Mouse (Mus musculus): ENCODE results near the gene Cbx4.

DNA sequence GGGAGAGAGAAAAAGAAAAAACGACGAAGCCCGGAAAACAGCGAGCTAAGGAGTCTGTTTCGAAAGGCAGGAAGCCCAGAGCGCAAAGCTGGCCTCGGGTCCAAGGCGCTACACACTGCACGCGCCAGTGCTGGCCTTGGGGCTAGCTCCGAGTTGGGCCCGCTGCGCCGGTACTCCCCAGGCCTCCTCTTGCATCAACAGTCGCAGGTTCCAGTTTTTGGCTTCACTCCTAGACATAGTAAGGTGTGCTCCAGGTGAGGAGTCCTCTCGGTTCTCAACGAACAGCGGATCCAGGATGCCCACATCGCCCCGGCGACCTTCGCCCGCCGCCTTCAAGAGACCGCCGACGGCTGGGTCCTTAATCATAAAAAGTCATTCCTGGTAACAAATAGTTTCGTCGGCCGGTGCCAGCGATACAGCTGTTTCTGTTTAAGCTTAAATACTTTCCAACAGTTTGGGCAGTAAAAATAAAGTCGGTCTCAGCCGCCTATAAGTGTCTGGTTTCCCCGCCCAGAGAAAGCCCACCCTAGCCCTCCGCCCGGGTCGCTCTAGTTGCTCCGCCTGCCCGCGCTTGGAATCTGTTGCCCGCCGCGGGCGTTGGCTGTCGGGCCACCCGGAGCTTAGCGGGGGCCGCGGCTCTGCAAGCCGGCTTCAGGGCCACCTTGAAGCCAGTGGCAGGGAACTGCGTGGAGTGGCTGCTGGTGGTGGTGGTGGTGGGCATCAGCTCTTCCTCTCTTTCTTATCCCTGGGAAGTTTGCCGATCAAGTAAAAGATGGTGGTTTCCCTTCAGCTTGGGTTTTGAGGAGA is 43.4 kb downstream of the Cbx4 start:
- TF ChIP-seq CTCF (IDR thresholded peaks at IDR 0.05; ENCODE audit: low read depth) (no peak), EP300 (optimal IDR thresholded peaks at IDR 0.05) (no peak)
